8 mouse cellular contexts compared by ENCODE assay signal in the genomic region with DNA sequence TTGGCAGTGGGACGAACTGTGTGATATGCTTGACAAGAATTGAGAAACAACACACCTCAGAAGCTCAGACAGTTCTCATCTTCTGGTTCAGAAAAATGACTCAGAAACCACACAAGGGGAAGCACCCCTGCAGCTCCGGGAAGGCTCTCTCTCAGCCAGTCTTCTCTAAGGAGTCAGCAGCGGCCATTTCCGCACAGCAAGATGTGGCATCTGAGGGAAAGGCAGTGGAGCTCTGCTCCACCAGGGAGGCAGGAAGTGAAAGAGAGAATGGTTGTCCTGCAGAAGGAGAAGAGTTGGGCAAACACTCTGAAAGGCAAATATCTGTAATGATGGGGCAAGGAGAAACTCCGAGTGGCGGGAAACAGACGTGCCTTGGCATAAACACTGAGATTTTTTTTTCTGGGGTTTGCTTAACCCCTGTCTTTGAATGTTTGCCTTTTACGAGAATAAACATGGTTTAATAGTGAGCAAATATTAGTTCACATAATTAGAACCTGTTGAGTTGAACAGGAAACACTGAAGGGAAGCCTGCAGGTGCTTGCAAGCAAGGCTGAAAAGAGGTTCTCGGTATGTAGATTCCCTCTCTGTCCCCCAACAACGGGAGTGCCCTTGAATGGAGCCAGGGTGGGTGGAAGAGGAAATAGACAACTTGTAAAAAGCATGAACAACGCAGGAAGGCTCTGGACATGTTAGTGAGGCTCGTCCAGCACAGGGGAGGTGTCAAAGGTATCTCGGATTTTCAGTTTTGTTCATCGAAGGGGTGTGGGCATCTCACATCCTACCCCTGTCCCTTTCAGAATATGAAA.
DNase-seq lines count a peak whose midpoint lies in the region; ATAC-seq and TF ChIP-seq lines count a peak whose summit lies in the region.

No protein-coding gene starts in this region.

- no peak overlapping the region for H3K4me2 ChIP-seq in hindbrain, embryonic 13.5 days
- peak overlapping the region; percentile 86 for H3K4me2 ChIP-seq in CH12.LX (ENCODE audit: insufficient read depth, low read depth, poor library complexity, severe bottlenecking)

- peaks cover 27% of the 10 kb centered on the region for H3K4me1 ChIP-seq in hindbrain, embryonic 10.5 days (replicated peaks)
- H3K4me1 ChIP-seq in hindbrain, embryonic 13.5 days (replicated peaks): peaks cover 14% of the 10 kb centered on the region
- peaks cover 8 to 31% of the 10 kb centered on the region in 2 experiments for H3K4me1 ChIP-seq in CH12.LX (ENCODE audit: control insufficient read depth in 1 of 2, insufficient read depth in 2 of 2)
- peaks cover 16% of the 10 kb centered on the region for H3K4me1 ChIP-seq in heart, embryonic 10.5 days

- H3K9me3 ChIP-seq in hindbrain, embryonic 10.5 days: no peaks in the 10 kb centered on the region
- no peaks in the 10 kb centered on the region for H3K9me3 ChIP-seq in hindbrain, embryonic 13.5 days
- H3K9me3 ChIP-seq in CH12.LX (replicated peaks; ENCODE audit: low read length): peaks cover 4% of the 10 kb centered on the region
- no peaks in the 10 kb centered on the region for H3K9me3 ChIP-seq in heart, embryonic 10.5 days

- no peak overlapping the region for H3K9ac ChIP-seq in hindbrain, embryonic 13.5 days
- peak overlapping the region; percentile 86 for H3K9ac ChIP-seq in CH12.LX (ENCODE audit: insufficient read depth, low read depth)

- H3K79me2 ChIP-seq in CH12.LX (replicated peaks; ENCODE audit: control insufficient read depth, extremely low read depth, insufficient read depth, poor library complexity, severe bottlenecking): no peaks in the 10 kb centered on the region

- no peaks in the 10 kb centered on the region for H3K36me3 ChIP-seq in hindbrain, embryonic 10.5 days
- H3K36me3 ChIP-seq in hindbrain, embryonic 13.5 days: no peaks in the 10 kb centered on the region
- H3K36me3 ChIP-seq in CH12.LX (replicated peaks in 1 of 2; ENCODE audit: control insufficient read depth in 1 of 2, insufficient read depth in 1 of 2, low read length in 1 of 2): no peaks in the 10 kb centered on the region
- H3K36me3 ChIP-seq in heart, embryonic 10.5 days: no peaks in the 10 kb centered on the region

- TF ChIP-seq POLR2A in CH12.LX (IDR thresholded peaks at IDR 0.05; ENCODE audit: low read depth, low read length): peak; percentile 67

- in situ Hi-C loops in CH12.LX (cut with MboI; ENCODE audit: low pct_ligation_motif_present, low pct_unique_long_range_greater_than_20kb, low sequenced_read_pairs): no loop called here

- peak; percentile 70 for TF ChIP-seq EP300 in CH12.LX (IDR thresholded peaks at IDR 0.05; ENCODE audit: low read length)

- no peak overlapping the region for H3K4me3 ChIP-seq in hindbrain, embryonic 10.5 days
- no peak overlapping the region for H3K4me3 ChIP-seq in hindbrain, embryonic 13.5 days
- peak overlapping the region; percentile 48 to 61 (median 49) for H3K4me3 ChIP-seq in CH12.LX (replicated peaks in 1 of 3; ENCODE audit: low read depth in 2 of 3, low read length in 2 of 3, poor library complexity in 1 of 3)
- no peak overlapping the region for H3K4me3 ChIP-seq in heart, embryonic 10.5 days

- 66% methylated on average over 14 of the region's 14 CpGs for WGBS in hindbrain, embryonic 10.5 days
- WGBS in hindbrain, embryonic 13.5 days: 70% methylated on average over 14 of the region's 14 CpGs
- WGBS in heart, embryonic 10.5 days: 56% methylated on average over 14 of the region's 14 CpGs

- no peak for ATAC-seq in hindbrain, embryonic 13.5 days (ENCODE audit: low FRiP score)
- ATAC-seq in megakaryocyte, adult 5-6 weeks (ENCODE audit: poor library complexity, severe bottlenecking): peak; percentile 76

- TF ChIP-seq RAD21 in CH12.LX (IDR thresholded peaks at IDR 0.05; ENCODE audit: low read depth, low read length): peak; percentile 17

- DNase-seq in hindbrain, embryonic 10.5 days (ENCODE audit: low spot score): no peak
- DNase-seq in CH12.LX (ENCODE audit: extremely low read depth): peak; percentile 90
- DNase-seq in heart, embryonic 10.5 days (ENCODE audit: low spot score): no peak
- DNase-seq in kidney, postnatal 14 days: peak; percentile 39
- peak; percentile 46 to 61 for DNase-seq in thymus, postnatal 10 days (ENCODE audit: low spot score in 2 of 2)
- DNase-seq in layer of hippocampus, adult 9-10 months (ENCODE audit: low spot score): no peak

- dilution Hi-C loops in CH12.LX (cut with MboI; ENCODE audit: extremely low pct_ligation_motif_present, extremely low pct_unique_long_range_greater_than_20kb, low sequenced_read_pairs): no loop called here

- H3K27me3 ChIP-seq in hindbrain, embryonic 10.5 days (ENCODE audit: insufficient read depth, poor library complexity, severe bottlenecking): no peaks in the 10 kb centered on the region
- H3K27me3 ChIP-seq in hindbrain, embryonic 13.5 days: no peaks in the 10 kb centered on the region
- H3K27me3 ChIP-seq in CH12.LX (replicated peaks): no peaks in the 10 kb centered on the region
- no peaks in the 10 kb centered on the region for H3K27me3 ChIP-seq in heart, embryonic 10.5 days (ENCODE audit: insufficient read depth, poor library complexity, severe bottlenecking)

- TF ChIP-seq CTCF in CH12.LX (conservative IDR thresholded peaks at IDR 0.05 in 1 of 2, IDR thresholded peaks at IDR 0.05 in 1 of 2; ENCODE audit: low read depth in 2 of 2, low read length in 2 of 2): no peak

- peak overlapping the region; percentile 59; the same call in 1 of the 2 replicates for H3K27ac ChIP-seq in hindbrain, embryonic 10.5 days
- H3K27ac ChIP-seq in hindbrain, embryonic 13.5 days: no peak overlapping the region
- peak overlapping the region; percentile 98 for H3K27ac ChIP-seq in CH12.LX (ENCODE audit: insufficient read depth, low read depth)
- H3K27ac ChIP-seq in heart, embryonic 10.5 days: 0 out of 2 replicates have a peak overlapping the region, but pooled peaks have one; percentile 56

TF ChIP-seq in CH12.LX, 34 proteins besides CTCF, POLR2A, EP300 and RAD21:
- TF ChIP-seq SIN3A (IDR thresholded peaks at IDR 0.05; ENCODE audit: low read length) (peak; percentile 58), MAZ (IDR thresholded peaks at IDR 0.05; ENCODE audit: low read depth, low read length) (no peak), ZNF384 (IDR thresholded peaks at IDR 0.05; ENCODE audit: low read depth, low read length) (peak; percentile 71), IRF4 (IDR thresholded peaks at IDR 0.05; ENCODE audit: low read depth, low read length) (peak; percentile 85), E2F4 (IDR thresholded peaks at IDR 0.05; ENCODE audit: insufficient replicate concordance, low read depth, low read length) (peak; percentile 87; the same call in 1 of the 2 replicates), ZKSCAN1 (IDR thresholded peaks at IDR 0.05; ENCODE audit: borderline replicate concordance, low read depth, low read length) (no peak), TBP (conservative IDR thresholded peaks at IDR 0.05; ENCODE audit: low read depth, low read length) (peak; percentile 37; the same call in 1 of the 2 replicates), RCOR1 (conservative IDR thresholded peaks at IDR 0.05; ENCODE audit: low read depth, low read length) (no peak; the same call in 1 of the 2 replicates), BHLHE40 (IDR thresholded peaks at IDR 0.05; ENCODE audit: low read depth, low read length) (peak; percentile 72), MXI1 (IDR thresholded peaks at IDR 0.05; ENCODE audit: low read depth, low read length) (no peak), ETS1 (conservative IDR thresholded peaks at IDR 0.05; ENCODE audit: low read depth, low read length) (peak; percentile 85), JUND (conservative IDR thresholded peaks at IDR 0.05; ENCODE audit: low read depth, low read length) (peak; percentile 72), JUN (IDR thresholded peaks at IDR 0.05; ENCODE audit: insufficient read depth, low read depth, low read length) (peak; percentile 66), MAX (IDR thresholded peaks at IDR 0.05; ENCODE audit: low read length) (peak; percentile 64), MYC (IDR thresholded peaks at IDR 0.05; ENCODE audit: low read depth, low read length) (peak; percentile 20; the same call in 1 of the 2 replicates), GABPA (IDR thresholded peaks at IDR 0.05; ENCODE audit: insufficient replicate concordance, low read depth, low read length) (no peak), MAFK (IDR thresholded peaks at IDR 0.05; ENCODE audit: insufficient replicate concordance, low read length) (0 out of 2 replicates have a peak, but pooled peaks have one; percentile 46), POLR2AphosphoS2 (IDR thresholded peaks at IDR 0.05; ENCODE audit: low read depth, low read length) (no peak), HCFC1 (IDR thresholded peaks at IDR 0.05; ENCODE audit: low read depth, low read length) (no peak; the same call in 1 of the 2 replicates), CHD2 (IDR thresholded peaks at IDR 0.05; ENCODE audit: low read length) (peak; percentile 28; the same call in 1 of the 2 replicates), MEF2A (IDR thresholded peaks at IDR 0.05; ENCODE audit: borderline replicate concordance, low read depth, low read length) (peak; percentile 78), KAT2A (IDR thresholded peaks at IDR 0.05; ENCODE audit: insufficient replicate concordance, low read length) (no peak), TCF12 (IDR thresholded peaks at IDR 0.05; ENCODE audit: low read depth, low read length) (peak; percentile 77), UBTF (IDR thresholded peaks at IDR 0.05; ENCODE audit: low read depth, low read length) (0 out of 2 replicates have a peak, but pooled peaks have one; percentile 38), ZMIZ1 (IDR thresholded peaks at IDR 0.05; ENCODE audit: low read depth, low read length) (no peak), ELF1 (IDR thresholded peaks at IDR 0.05; ENCODE audit: low read depth, low read length) (peak; percentile 82), CHD1 (IDR thresholded peaks at IDR 0.05; ENCODE audit: low read depth, low read length) (peak; percentile 63; the same call in 1 of the 2 replicates), SMC3 (IDR thresholded peaks at IDR 0.05; ENCODE audit: low read depth, low read length) (peak; percentile 27; the same call in 1 of the 2 replicates), USF1 (IDR thresholded peaks at IDR 0.05; ENCODE audit: low read depth, low read length) (no peak), NELFE (IDR thresholded peaks at IDR 0.05; ENCODE audit: low read depth, low read length) (peak; percentile 24; the same call in 1 of the 2 replicates)

Comparison
In these comparisons a context has a peak if more than half of its experiments do, and no peak if none do; other contexts are left out.
1. DNase-seq: peak in CH12.LX (single experiment), kidney, postnatal 14 days (single experiment) and thymus, postnatal 10 days (2 of 2); none in hindbrain, embryonic 10.5 days (single experiment), heart, embryonic 10.5 days (single experiment) and layer of hippocampus, adult 9-10 months (single experiment).
2. H3K4me3 ChIP-seq: peak in CH12.LX (3 of 3); none in hindbrain, embryonic 10.5 days (single experiment), hindbrain, embryonic 13.5 days (single experiment) and heart, embryonic 10.5 days (single experiment).